Mouse (Mus musculus) myocyte (in vitro differentiated cells): Measurements from ENCODE around the gene Celf2. TPM values are rescaled to one million over a fixed set of nuclear protein-coding genes. Genes with fewer than 3 reads are reported as not detected.

Experiments
- H3K27me3 ChIP-seq: one replicate; pipeline ENCODE4 v1.6.1; 2011; ENCODE audit not compliant: control insufficient read depth, insufficient read depth, insufficient read length
- H3K36me3 ChIP-seq: one replicate; pipeline ENCODE4 v1.6.1; 2011; ENCODE audit not compliant: control insufficient read depth, insufficient read depth
- H3K4me2 ChIP-seq: one replicate; pipeline ENCODE4 v1.6.1; 2011; ENCODE audit warnings: low read depth, control low read depth
- H3K4me3 ChIP-seq: one replicate; pipeline ENCODE4 v1.5.1; 2011; ENCODE audit warnings: mild to moderate bottlenecking, control low read depth, moderate library complexity
- H3K79me2 ChIP-seq: one replicate; pipeline ENCODE4 v1.6.1; 2011; ENCODE audit not compliant: control insufficient read depth, insufficient read depth
- H3ac ChIP-seq: one replicate; pipeline ENCODE4 v1.6.1; 2011; ENCODE audit not compliant: control insufficient read depth, insufficient read length
- CEBPB ChIP-seq: IDR thresholded peaks from 2 replicates; pipeline ENCODE4 v1.6.1; 2011; ENCODE audit warnings: mild to moderate bottlenecking, moderate library complexity; ENCODE audit not compliant: poor library complexity, insufficient read depth, severe bottlenecking
- E2F4 ChIP-seq: IDR thresholded peaks from one replicate; pipeline ENCODE4 v1.6.1; 2011; ENCODE audit warnings: mild to moderate bottlenecking, control low read depth, moderate library complexity; ENCODE audit not compliant: insufficient read depth
- MAX ChIP-seq: IDR thresholded peaks from one replicate; pipeline ENCODE4 v1.6.1; 2011; ENCODE audit warnings: low read depth, mild to moderate bottlenecking, control low read depth
- MYOD1 ChIP-seq, 3 experiments: IDR thresholded peaks; one replicate each; pipeline ENCODE4 v1.6.1; 2011; ENCODE audit warnings: control low read depth in 2 of 3, low read depth in 2 of 3, mild to moderate bottlenecking in 2 of 3, moderate library complexity in 1 of 3; ENCODE audit not compliant: insufficient read length in 2 of 3, control insufficient read depth in 1 of 3
- MYOG ChIP-seq, 3 experiments: IDR thresholded peaks; one replicate each; pipeline ENCODE4 v1.6.1; 2011; ENCODE audit warnings: control low read depth in 2 of 3, low read depth in 2 of 3, mild to moderate bottlenecking in 2 of 3; ENCODE audit not compliant: insufficient read length in 2 of 3, control insufficient read depth in 1 of 3, insufficient read depth in 1 of 3
- POLR2A ChIP-seq: IDR thresholded peaks from one replicate; pipeline ENCODE4 v1.6.1; 2011; ENCODE audit warnings: low read depth, mild to moderate bottlenecking, control low read depth, moderate library complexity; ENCODE audit not compliant: insufficient read length
- POLR2AphosphoS2 ChIP-seq: IDR thresholded peaks from one replicate; pipeline ENCODE4 v1.6.1; 2011; ENCODE audit warnings: low read depth, control low read depth; ENCODE audit not compliant: insufficient read length
- REST ChIP-seq: IDR thresholded peaks from one replicate; pipeline ENCODE4 v1.6.1; 2011; ENCODE audit warnings: mild to moderate bottlenecking, control low read depth, moderate library complexity; ENCODE audit not compliant: insufficient read depth, insufficient read length
- SRF ChIP-seq: IDR thresholded peaks from one replicate; pipeline ENCODE4 v1.6.1; 2011; ENCODE audit warnings: low read depth; ENCODE audit not compliant: control insufficient read depth, insufficient read length
- TCF12 ChIP-seq: IDR thresholded peaks from one replicate; pipeline ENCODE4 v1.6.1; 2011; ENCODE audit warnings: mild to moderate bottlenecking, control low read depth; ENCODE audit not compliant: poor library complexity, insufficient read depth, severe bottlenecking
- TCF3 ChIP-seq: IDR thresholded peaks from one replicate; pipeline ENCODE4 v1.6.1; 2011; ENCODE audit warnings: low read depth, control low read depth; ENCODE audit not compliant: insufficient read length
- USF1 ChIP-seq: IDR thresholded peaks from one replicate; pipeline ENCODE4 v1.6.1; 2011; ENCODE audit warnings: low read depth, mild to moderate bottlenecking, control low read depth, moderate library complexity
- polyA plus RNA-seq: library from polyadenylated mRNA; unstranded; fragments of >200 nt; fragmentation: generic; extraction: Trizol; gene quantifications from one replicate; pipeline ENCODE4 v1.2.1, GENCODE M21; 2012; ENCODE audit warnings: missing spikeins

Celf2 gene
- polyA plus RNA-seq, 1 experiment = 30.1 TPM

GRCm38 (mm10) chr2:7087480-7087879, 421.9 kb downstream of the Celf2 start:
- H3K4me3 ChIP-seq = no peak overlapping the region

DNA sequence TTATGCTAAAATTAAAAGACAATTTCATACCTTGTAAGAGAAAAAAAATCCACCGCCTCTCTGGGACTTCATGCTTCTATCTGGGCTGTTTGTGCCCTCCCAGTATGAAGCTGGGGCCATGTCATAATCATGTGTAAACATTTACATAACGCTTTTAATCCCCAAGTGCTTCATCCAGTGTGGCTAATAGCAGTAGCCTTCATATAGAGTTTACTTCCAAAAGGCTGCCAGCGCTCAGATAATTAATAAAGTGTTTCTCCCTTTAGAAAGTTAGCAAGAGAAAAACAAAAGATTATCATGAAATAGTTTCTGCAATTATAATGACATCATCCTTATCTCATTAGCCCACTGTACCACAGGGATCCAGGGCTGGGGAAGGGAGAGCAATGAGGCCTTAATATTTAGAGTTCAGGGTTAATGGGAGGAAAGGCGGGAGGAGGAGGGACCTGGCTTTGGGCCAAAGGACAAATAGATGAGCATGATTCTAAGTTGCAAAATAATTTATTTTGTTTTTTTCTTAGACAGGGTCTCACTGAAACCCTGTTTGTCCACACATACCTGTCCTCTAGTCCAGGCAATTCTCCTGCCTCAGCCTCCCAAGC, 425.8 kb downstream of the Celf2 start:
- peak overlapping the region; percentile 20 for H3K4me2 ChIP-seq
- no peaks in the 10 kb centered on the region for H3K36me3 ChIP-seq
- H3K4me3 ChIP-seq = no peak overlapping the region
- TF ChIP-seq E2F4 = no peak
- no peak for TF ChIP-seq CEBPB
- TF ChIP-seq MAX = no peak
- TF ChIP-seq TCF3 = no peak
- no peak for TF ChIP-seq REST
- TF ChIP-seq USF1 = no peak
- no peak for TF ChIP-seq SRF
- no peak for TF ChIP-seq POLR2A
- TF ChIP-seq MYOG (IDR thresholded peaks at IDR 0.05; ENCODE audit: control insufficient read depth in 1 of 3, insufficient read depth in 1 of 3, insufficient read length in 2 of 3, low read depth in 2 of 3) = no peak
- TF ChIP-seq MYOD1 (IDR thresholded peaks at IDR 0.05; ENCODE audit: control insufficient read depth in 1 of 3, insufficient read length in 2 of 3, low read depth in 2 of 3) = no peak
- no peaks in the 10 kb centered on the region for H3K27me3 ChIP-seq
- peaks cover 6% of the 10 kb centered on the region for H3K79me2 ChIP-seq
- H3ac ChIP-seq = no peak overlapping the region

More at GRCm38 (mm10) chr2:7087480-7087879, 421.9 kb downstream of the Celf2 start:
- H3K27me3 ChIP-seq = no peaks in the 10 kb centered on the region
- no peak for TF ChIP-seq MYOD1 (IDR thresholded peaks at IDR 0.05; ENCODE audit: control insufficient read depth in 1 of 3, insufficient read length in 2 of 3, low read depth in 2 of 3)
- TF ChIP-seq POLR2A = no peak
- no peak for TF ChIP-seq POLR2AphosphoS2
- TF ChIP-seq CEBPB = no peak
- TF ChIP-seq E2F4 = no peak
- TF ChIP-seq REST = no peak
- TF ChIP-seq SRF = no peak
- no peak for TF ChIP-seq MAX
- no peak for TF ChIP-seq TCF3
- no peak for TF ChIP-seq MYOG (IDR thresholded peaks at IDR 0.05; ENCODE audit: control insufficient read depth in 1 of 3, insufficient read depth in 1 of 3, insufficient read length in 2 of 3, low read depth in 2 of 3)
- no peak for TF ChIP-seq TCF12
- no peak for TF ChIP-seq USF1
- no peaks in the 10 kb centered on the region for H3K36me3 ChIP-seq
- no peak overlapping the region for H3K4me2 ChIP-seq
- no peaks in the 10 kb centered on the region for H3K79me2 ChIP-seq
- H3ac ChIP-seq = no peak overlapping the region

DNA sequence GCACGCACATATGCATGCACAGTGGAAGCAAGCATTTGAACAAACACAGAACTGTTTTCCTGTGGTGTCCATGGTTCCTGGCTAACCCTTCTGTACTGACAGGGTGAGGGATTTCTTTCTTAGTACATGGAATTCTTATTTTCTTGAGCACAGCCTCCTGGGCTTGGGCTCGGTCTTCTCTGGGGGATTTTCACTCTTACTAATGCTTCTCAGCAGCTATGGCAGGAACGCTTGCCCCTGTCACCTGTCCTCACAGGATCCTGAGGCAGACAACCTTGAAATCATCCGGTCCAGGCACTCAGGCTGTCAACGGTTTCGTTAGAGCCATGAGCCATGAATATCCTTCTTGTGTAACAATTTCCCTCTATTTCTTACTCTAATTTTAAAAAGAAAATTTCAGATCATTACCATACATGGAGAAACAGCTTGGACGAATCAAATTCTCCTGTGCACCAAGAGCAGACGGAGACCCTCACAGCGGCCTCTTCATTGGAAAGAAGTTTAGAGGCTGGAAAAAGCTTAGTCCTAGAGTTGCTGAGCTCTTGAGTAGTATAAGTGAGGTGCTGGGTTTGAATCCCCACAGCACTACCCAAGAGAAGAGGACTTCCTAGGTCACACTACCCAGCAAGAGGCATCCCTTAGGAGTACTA, 426.9 kb downstream of the Celf2 start:
- no peak overlapping the region for H3K4me2 ChIP-seq
- H3K4me3 ChIP-seq = no peak overlapping the region
- no peaks in the 10 kb centered on the region for H3K27me3 ChIP-seq
- no peak for TF ChIP-seq MYOD1 (IDR thresholded peaks at IDR 0.05; ENCODE audit: control insufficient read depth in 1 of 3, insufficient read length in 2 of 3, low read depth in 2 of 3)
- TF ChIP-seq POLR2A = no peak
- TF ChIP-seq E2F4 = no peak
- TF ChIP-seq TCF3 = no peak
- TF ChIP-seq TCF12 = no peak
- no peak for TF ChIP-seq CEBPB
- TF ChIP-seq REST = no peak
- TF ChIP-seq MYOG (IDR thresholded peaks at IDR 0.05; ENCODE audit: control insufficient read depth in 1 of 3, insufficient read depth in 1 of 3, insufficient read length in 2 of 3, low read depth in 2 of 3) = no peak
- no peak for TF ChIP-seq USF1
- TF ChIP-seq POLR2AphosphoS2 = no peak
- no peak for TF ChIP-seq MAX
- TF ChIP-seq SRF = no peak
- peaks cover 6% of the 10 kb centered on the region for H3K79me2 ChIP-seq
- H3ac ChIP-seq = no peak overlapping the region
- H3K36me3 ChIP-seq = no peaks in the 10 kb centered on the region

DNA sequence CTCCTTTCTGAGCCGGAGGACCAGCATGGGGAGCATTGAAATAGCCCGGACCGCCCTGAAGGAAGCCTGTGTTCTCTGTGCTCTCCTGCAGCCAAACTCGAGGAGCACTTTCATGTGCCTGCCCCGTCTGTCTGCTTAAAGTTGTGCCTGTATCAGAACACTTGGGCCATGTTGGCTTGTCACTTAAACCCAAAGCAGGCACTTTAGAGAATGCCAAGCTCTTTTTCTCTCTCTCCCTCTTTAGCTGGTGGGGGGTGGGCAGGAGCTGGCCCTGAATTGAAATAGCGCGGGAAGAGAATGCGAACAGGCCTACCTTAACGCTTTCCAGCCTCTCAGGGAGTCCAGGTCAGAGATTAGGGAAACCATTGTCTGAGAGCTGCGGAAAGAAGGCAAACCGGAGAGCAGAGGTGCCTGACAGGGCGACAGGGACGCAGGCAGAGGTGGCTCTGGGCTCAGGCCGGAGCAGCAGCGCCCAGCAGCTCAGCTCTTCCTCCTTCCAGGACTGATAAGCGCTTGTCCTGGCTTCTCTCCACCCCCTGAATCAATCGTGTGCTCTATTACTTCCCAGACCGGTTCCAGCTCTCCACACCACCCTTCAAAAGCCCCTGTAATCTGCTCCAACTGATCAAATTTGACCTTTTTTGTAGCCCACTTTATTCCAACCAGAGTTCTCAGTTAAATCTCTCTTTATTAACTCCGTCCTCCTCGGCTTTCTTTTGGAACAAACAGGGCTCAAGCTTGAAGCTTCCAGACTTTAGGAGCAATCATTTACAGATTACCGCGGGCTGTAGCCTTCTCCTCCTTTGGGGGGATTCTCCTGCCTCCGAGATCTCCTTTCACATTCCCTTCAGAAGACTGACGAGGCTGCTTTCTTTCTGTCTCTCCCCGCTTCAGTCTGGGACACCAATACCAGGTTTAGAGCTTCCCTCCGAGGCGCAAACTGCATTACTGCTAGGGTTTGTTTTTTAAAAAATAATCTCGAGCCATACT, 428.3 kb downstream of the Celf2 start:
- peak overlapping the region; percentile 89 for H3K4me2 ChIP-seq
- H3K27me3 ChIP-seq = no peaks in the 10 kb centered on the region
- peak overlapping the region; percentile 40 for H3K4me3 ChIP-seq
- H3ac ChIP-seq = peak overlapping the region; percentile 6
- peaks cover 6% of the 10 kb centered on the region for H3K79me2 ChIP-seq
- H3K36me3 ChIP-seq = no peaks in the 10 kb centered on the region
- TF ChIP-seq TCF3 = no peak
- TF ChIP-seq TCF12 = no peak
- TF ChIP-seq SRF = no peak
- TF ChIP-seq MAX = no peak
- TF ChIP-seq MYOD1 (IDR thresholded peaks at IDR 0.05; ENCODE audit: control insufficient read depth in 1 of 3, insufficient read length in 2 of 3, low read depth in 2 of 3) = no peak
- TF ChIP-seq CEBPB = no peak
- no peak for TF ChIP-seq USF1
- TF ChIP-seq E2F4 = no peak
- TF ChIP-seq POLR2A = peak; percentile 80
- TF ChIP-seq POLR2AphosphoS2 = peak; percentile 81
- TF ChIP-seq MYOG (IDR thresholded peaks at IDR 0.05; ENCODE audit: control insufficient read depth in 1 of 3, insufficient read depth in 1 of 3, insufficient read length in 2 of 3, low read depth in 2 of 3) = peak in 1 of 3 experiments; percentile 9
- no peak for TF ChIP-seq REST
